Mouse (Mus musculus) E14TG2a.4 (cell line): ENCODE measurements at regions not wholly inside any gene's neighbourhood (a gene's known extent, or its start where the extent isn't known, plus 50 kb on each side); places are given as distances from the start of the nearest gene placed in this dataset.

ENCODE experiments used
- CTCF ChIP-seq: conservative IDR thresholded peaks from 2 replicates; pipeline ENCODE4 v1.5.1; 2014; ENCODE audit warnings: low read length
- POU5F1 ChIP-seq: IDR thresholded peaks from 2 replicates; pipeline ENCODE4 v1.6.1; 2014; ENCODE audit warnings: low read length, borderline replicate concordance

DNA sequence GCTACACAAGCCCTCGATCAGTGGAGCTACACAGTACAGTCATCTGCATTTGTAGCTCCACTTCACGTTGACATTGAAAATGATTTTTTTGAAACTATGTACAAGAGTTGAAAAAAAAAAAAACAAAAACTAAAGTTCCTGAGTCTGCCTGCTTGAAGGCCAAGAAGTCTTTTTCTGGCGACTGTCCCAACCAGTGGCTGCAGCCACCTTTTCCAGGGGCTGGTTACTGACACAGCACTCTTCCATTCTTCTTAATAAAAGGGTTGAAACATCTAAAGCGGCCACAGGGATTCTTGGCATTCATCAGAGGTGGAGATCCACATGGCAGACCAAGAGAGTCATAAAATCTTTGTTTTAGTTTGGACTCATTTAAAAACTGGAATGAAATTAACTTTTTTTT is 87.0 kb upstream of the Ptch1 start:
- TF ChIP-seq CTCF = no peak
- TF ChIP-seq POU5F1 = no peak
